Mouse (Mus musculus): ENCODE measurements around the gene Dbil5. TPM values are rescaled to one million over a fixed set of nuclear protein-coding genes. Genes with fewer than 3 reads are reported as not detected.

The Dbil5 gene
- total RNA-seq, 2 experiments from 2014 or later: 0.62 to 1.7 TPM

DNA sequence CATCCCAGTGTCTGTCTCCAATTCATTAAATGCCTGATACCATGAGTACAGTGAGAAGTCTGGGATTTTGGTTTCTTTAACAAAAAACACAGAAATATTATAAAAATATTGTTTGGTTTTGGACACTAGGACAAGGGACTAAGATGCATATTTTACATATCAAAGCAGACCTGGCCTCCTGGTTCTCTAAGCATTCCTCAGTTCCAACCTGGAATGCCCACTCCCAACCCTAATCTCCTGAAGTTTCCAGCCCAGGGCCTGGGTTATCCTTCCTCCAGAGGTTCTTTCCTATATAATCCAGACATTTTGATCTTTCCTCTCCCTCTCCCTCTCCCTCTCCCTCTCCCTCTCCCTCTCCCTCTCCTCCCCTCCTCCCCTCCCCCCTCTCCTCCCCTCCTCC lies 7.6 kb downstream of the Dbil5 start:
- DNase-seq (ENCODE audit: low spot score in 2 of 2): no peak

DNA sequence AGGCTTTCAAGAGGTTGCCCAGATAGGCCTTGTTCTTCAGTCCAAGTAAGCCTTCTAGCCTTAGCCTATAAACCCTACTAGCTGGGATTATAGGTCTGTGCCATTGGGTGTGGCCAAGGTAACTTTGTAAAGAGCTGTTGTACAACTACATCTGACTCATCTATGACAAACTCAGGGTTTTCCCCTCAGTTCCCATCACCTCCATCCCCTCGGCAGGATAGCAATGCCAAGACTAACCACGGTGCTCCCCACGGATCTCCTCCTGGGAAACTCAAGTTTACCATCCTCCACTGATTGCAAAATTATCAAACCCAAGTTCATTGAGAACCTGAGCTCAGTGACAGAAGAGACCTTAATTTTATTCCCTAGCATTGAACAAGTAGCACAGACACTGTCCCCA lies 18.7 kb downstream of the Dbil5 start:
- DNase-seq (ENCODE audit: low spot score in 2 of 2): no peak

DNA sequence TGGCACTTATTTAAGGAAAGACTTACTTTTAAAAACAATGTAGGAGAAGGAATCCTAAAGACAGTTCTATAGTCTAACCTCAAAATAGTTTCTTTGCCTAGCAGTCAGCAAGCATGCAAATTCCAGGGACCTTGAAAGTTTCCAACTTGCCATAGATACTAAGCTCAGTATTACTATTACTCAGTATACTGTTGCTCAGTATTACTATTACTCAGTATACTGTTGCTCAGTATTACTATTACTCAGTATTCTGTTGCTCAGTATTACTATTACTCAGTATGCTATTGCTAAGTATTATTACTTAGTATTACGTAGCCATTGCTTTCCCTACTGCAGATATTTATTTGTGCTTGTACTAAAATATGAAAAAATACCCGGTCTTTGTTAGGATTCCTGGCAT lies 22.3 kb downstream of the Dbil5 start:
- no peak for DNase-seq (ENCODE audit: low spot score in 2 of 2)

DNA sequence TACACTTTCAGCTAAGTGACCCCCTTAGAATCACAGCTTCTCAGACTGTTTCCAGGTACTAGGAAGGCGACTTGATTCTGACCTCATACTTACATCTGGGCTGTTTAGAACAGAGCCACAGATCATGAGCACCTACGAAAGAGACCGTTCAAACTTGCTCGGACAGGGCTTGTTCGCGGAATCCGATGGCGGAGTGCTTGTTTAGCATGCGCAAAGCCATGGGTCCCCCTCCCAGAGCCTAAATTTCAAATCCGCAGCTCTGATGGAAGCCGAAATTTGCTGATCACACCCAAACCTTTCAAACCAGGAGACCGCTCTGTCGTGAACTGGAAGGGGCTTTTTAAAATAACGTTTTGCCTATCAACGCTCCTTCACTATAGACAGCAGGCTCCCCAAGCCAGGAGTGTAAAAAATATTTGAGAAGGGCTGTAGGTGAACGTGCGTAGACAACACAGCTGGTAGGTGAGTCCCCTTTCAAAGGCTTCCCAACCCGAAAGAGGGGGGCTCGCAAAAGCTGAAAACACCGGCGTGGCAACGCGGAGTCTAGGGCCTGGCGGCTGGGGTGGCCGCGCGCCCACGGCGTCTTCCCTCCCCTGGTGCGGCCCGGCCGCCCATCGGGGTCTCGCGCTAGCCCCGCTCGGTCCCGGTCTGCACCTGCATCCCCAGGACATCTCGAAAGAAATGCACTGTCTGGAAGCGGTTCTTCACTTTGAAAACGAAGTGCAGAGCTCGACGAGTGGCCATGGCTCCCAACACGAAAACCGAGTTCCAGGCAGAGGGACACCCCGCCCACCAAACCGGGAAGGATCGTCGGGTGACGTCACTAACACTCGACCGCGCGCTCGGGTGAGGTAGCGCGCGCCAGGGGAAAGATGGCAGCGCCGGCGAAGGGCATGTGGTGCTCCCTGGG lies 25.7 kb downstream of the Dbil5 start, which contains the start of the genes Mrm3 and Glod4:
Mrm3 (plus strand) TSS at position 815 of the 910 bp plus-strand sequence.
Glod4 (minus strand) TSS at position 825 of the 910 bp plus-strand sequence.
- DNase-seq (ENCODE audit: low spot score in 2 of 2): peak; percentile 91 to 93

DNA sequence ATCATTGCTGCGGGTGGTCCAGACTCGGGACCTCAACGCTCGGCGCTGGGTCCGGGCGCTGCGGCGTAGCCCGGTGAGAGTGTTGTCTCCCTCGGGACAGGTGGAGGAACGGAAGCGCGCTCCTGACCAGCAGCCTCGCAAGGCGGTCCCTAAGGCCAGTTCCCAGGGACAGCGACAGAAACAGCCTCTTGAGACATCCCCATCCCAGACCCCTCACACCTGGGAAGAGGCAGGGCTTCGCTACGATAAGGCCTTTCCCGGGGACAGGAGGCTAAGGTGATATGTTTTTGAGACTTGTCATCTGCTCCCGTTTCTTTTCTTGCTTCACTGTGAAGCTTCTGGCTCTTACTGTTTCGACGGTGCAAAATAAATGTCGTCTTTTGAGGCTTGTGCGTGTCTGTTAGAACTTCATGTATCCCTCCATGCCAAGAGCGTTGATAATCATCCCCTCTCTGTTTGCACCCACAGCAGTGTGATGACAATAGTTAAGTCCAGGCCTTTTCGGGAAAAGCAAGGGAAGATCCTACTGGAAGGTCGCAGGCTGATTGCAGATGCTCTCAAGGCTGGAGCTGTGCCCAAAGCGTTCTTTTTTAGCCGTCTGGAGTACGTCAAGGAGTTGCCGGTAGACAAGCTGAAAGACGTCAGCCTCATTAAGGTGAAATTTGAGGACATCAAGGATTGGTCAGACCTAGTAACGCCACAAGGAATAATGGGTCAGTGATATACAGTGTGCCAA lies 26.6 kb downstream of the Dbil5 start:
- DNase-seq (ENCODE audit: low spot score in 2 of 2): no peak

DNA sequence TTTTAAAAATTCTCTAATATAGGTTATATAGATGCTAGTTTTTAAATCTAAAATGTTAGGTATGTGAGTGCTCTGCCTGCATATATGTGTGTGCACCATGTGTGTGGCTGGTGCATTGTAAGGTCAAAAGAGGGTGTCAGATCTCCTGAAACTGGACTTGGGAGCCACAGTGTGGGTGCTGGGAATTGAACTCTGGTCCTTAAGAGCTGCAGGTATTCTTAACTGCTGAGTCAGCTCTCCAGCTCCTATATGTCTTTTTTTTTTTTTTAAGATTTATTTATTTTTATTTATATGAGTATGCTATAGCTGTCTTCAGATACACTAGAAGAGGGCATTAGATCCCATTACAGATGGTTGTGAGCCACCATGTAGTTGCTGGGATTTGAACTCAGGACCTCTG lies 29.0 kb downstream of the Dbil5 start:
- DNase-seq (ENCODE audit: low spot score in 2 of 2): no peak

DNA sequence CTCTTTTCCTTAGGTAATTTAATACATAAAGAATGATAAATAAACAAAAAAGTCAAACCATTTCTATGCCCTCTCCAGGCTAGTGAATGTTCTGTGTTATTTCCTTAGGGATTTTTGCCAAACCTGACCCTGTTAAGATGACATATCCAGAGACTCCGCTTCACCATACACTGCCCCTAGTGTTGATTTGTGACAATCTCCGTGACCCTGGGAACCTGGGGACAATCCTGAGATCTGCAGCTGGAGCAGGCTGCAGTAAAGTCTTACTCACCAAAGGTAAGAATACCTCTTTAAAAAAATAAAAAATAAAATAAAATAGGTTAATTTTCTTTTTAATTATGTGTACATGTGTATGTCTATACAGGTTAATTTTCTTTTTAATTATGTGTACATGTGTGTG lies 29.8 kb downstream of the Dbil5 start:
- DNase-seq (ENCODE audit: low spot score in 2 of 2): no peak

DNA sequence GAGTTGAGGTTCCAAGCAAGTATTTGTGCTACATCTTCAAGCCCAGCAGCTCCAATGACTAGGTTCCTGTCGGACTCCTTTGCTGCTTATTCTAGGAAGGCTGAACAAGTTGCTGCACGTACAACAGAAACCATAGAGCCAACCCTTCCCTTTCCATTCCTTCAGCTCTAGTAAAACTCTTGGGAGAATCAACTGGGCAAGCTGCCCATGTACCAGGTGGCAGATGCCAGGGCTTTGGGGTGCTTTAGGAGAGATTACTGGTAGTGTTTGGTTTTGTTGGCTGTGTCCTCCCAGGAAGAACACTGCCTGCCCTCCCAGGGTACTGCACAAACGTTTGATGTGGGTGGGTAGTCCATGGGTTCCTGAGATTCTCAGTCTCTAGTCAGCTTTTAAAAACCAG lies 34.6 kb downstream of the Dbil5 start:
- no peak for DNase-seq (ENCODE audit: low spot score in 2 of 2)

DNA sequence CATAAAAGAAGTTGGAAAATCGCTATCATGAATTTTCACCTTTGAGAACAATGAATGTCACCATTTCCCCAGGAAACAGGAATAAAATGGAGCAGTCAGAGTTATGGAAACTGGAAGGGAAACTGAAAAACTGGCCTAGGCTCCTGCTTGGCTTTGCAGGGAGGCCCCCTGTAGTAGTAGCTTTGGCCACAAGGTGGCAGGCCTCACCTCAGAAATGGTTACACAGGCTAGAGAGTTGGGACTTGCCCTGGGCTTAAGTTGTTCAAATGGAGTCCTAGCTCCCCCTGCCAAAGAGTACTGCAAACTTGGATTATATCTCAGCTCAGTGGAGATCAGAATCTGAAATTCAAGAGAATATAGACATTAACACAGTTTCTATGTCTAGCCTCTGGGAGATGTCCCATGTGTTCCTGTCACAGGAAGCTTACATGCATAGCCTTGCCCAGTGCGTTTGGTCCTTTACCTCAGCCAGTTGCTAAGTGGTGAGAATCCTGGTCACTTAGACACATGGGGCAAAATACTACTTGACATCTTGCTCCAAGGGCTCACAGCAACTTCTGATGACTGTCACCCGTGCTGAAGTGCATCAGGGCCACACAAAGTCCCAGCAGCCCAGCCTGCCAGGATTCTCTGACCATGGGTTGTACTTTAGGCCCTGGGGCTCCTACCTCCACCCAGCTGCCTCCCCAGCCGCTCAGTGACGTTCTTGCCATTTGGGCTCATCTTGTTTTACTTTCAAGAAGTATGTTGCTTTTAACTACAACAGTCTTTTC lies 35.9 kb downstream of the Dbil5 start:
- peak; percentile 85 to 89 for DNase-seq (ENCODE audit: low spot score in 2 of 2)

DNA sequence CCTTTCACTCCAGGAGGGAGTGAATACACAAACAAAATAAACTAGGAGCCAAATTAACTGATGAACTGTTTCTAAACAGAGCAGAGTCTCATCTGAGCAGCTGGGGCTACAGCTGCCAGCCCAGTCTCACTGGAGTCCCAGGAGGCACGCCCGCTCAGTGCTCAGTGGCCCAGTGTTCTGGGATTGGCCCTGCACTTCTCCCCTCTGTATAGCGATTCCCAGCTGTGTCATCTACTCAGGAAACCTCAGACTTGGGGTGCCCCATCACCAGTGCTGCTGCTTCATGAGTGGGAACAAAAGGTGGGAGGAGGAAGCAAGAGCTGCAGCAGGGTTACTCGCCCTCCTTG lies 36.5 kb downstream of the Dbil5 start:
- DNase-seq (ENCODE audit: low spot score in 2 of 2): no peak

DNA sequence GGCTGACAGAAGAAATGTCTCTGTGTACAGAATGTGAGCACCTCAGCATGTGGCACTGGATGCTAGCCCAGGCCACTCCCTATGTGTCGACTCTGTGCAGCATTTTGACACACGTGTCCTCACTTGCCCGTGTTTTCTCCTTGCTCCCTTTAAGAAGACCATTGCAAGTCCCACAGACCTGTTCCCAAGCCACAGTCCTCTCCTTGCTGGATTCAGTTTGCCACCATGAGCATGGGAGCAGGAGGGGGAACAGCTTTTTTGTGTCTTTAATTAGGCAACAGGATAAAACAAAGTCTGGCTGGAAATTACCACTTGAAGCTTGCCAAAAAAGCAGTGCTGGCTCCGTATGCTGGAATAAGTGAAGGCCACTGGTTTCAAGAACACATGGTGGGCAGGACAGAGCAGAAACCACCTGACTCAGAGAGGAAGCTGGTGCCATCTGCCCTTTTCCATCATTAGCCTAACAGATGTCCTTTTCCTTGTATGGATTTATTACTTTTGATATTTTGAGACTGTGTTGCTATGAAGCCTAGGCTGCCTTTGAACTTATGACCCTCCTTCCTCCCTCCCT lies 38.1 kb downstream of the Dbil5 start:
- DNase-seq (ENCODE audit: low spot score in 2 of 2): peak in 1 of 2 experiments; percentile 79

DNA sequence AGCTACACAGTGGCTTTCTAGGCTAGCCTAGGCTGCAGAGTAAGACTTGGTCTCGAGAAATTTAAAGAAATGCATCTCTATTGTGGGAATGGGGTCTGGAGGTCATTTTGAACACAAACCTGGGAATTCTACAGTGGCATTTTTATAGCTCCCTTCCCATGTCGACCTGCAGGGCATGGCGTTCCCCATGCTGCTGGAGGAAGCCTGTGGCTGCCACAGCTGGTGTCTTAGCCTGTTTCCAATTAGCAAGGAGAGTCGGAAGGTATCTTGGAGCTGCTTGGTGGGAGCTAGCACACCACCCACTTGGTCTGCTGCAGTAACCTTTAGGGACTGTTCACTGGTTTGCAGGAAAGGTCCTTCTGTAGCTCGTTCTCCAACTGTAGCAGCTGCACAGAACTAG lies 38.7 kb downstream of the Dbil5 start:
- DNase-seq (ENCODE audit: low spot score in 2 of 2): no peak

DNA sequence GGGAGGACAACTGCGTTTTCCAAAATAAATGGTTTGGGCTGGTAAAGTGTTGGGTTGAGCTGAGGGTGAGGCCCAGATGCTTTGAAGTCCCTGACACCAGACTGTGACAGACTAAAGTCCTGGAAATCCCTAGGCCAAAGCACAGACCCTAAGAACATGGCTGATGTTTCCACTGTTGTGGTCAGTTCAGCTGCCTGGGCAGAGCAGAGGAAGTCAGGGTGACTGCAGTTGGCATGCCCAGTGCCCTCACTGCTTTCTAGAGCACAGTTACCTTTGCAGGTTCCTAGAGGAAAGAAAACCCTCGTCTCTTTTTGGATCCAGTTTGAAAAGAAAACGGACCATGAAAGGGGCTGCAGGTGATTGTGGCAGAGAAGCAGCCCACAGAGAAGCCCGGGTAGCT lies 40.0 kb downstream of the Dbil5 start:
- no peak for DNase-seq (ENCODE audit: low spot score in 2 of 2)

DNA sequence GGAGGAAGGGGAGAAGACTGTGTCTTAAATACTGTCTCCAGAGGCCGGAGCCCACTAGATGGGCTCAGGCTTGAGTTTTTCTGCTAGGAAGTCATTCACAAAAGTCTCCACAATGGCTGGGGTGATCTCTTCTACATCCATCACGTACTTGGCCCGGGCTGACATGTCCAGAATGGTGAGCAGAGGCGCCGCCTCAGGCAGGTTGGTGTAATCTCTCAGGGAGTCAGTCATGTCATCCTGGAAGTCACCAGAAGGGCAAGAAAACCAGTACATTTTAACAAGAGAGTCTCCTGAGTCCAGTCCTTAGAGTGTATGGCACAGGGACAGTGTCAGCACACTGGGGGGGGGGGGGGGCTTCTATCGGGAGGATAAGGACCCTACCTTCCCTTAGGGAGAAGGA lies 41.1 kb downstream of the Dbil5 start:
- no peak for DNase-seq (ENCODE audit: low spot score in 2 of 2)

DNA sequence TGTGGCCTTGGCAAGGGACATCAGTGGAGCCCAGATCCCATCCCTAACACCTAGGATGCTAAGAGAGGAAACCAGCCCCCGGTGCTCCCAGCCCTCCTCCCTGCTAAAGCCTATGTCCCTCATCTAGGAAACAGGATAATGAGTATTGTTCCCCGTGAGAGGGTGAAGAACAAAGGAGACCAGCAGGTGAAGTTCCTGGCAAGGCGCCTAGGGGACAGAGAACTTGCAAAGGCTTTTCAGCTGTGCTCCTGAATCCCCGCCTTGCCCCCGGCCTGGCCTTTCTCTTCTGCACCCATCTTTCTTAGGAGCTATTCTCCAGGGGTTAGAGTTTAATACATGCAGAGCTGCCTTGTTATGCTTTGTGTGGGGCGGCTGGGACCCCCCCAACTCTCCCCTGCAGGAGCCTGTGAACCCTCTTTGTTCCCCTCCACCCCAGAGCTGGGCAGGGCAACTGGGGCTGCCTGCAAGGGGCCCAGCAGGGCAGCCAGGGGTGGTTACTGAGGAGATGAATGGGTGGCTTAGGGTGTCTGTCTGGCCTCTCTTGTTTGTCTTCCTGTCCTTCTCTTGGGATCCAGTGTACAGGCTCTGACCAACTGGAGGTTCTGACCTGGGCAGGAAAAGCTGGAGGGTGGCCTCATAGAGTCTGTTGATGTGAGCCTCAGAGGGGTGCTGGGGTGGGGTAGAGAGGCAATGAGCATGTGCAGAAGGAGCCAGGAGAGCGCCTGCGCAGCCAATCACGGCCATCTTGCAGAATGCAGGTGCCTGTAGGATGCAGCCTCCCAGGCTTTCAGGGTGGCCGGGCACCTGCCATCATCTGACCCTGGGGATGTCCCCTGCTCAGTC lies 43.0 kb downstream of the Dbil5 start:
- DNase-seq (ENCODE audit: low spot score in 2 of 2): no peak

DNA sequence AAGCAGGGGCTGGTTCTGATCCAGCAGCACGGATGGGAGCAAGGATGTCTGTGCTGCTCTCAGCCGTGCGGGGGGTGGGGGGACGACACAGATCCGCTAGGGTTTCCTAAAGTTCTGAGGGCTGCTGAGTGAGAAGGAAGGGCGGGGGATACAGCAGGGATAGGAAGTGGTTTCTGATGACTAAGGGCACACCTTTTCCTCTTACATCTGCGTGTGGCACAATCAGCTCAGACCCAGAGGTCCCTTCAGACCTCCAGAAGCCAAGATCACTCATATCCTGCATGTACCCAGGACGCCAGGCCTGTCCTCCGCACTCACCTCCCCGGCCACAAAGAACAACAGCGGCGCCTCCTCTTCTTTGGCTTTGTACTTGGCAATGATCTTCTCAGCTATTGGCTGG lies 43.8 kb downstream of the Dbil5 start:
- DNase-seq (ENCODE audit: low spot score in 2 of 2): no peak

DNA sequence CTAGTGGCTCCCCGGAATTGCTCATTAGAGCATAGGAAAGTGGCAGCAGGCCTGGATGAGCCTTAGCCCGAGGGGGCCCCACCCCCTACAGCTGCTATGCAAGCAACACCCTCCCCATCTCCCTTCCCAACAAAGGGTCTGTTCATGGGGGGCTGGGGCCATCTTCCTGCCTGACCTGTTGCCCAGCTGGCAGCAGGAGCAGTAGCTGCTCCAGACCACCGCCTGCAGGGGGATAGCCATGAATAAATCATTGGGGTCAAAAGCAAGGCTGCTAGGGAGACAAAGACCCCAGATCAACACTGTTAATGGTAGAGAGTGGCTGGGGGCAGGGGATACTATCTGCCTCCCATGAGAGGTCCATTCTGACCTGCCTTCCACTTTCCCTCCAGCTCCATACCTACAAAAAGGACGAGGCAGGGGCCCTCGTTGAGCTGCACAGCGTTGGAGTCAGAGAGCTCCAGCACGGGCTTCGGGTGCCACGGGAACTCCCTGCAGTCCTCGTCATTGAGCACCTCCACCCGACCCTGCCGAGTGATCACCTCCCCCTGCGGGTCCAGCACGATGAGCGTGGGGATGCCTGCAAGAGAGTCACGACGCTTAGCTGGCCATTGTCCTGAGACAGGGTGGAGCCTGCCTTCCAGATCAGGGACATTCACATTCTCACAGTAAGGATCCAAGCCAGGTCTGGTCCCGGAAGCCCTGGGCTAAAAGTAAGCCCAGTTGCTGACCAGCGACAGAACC lies 45.4 kb downstream of the Dbil5 start:
- no peak for DNase-seq (ENCODE audit: low spot score in 2 of 2)

DNA sequence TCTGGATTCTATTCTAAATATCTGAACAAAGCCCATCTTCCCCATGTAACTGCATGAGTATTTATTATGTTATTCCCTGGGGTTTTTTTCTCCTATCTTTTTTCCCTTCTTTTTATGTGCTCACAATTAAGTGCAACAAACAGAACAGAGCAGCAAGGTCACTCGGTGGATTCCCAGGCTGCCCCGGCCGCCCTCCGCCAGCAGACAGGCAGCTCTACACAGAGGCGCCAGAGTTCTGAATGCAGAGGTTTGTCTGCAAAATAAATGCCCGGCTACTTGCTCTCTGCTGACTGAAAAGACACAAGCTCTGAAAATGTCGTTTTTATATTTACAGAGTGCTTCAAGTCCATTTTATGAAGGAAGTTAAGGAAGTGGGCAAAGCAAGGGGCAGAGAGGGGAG lies 50.1 kb downstream of the Dbil5 start:
- DNase-seq (ENCODE audit: low spot score in 2 of 2): no peak

DNA sequence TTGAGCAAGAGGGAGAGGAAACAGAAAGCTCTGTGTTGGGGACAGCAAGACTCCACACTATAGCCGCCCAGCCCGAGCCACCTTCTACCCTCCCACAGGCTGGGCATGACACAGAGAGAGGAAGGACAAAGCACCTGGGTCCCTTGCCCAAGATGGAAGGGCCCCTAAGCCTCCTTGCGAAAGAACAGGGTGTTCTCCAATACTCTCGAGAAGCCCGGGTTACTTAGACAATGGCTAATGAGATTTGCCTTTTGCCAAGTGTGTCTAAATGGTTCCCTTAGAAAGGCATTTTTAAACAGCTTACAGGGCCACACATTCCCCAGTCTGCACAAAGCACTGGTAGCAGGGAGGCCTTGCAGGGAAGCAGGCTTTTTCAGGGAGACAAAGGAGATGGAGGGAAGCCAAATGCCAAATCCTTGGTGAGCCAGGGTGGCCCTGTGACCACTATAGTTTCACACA lies 50.6 kb downstream of the Dbil5 start:
- peak in 1 of 2 experiments; percentile 69 for DNase-seq (ENCODE audit: low spot score in 2 of 2)
